Mouse (Mus musculus) C2C12 (cell line): ENCODE results near the gene Wdr17. TPM values are rescaled to one million over a fixed set of nuclear protein-coding genes. Genes with fewer than 3 reads are reported as not detected.

Experiments
- H3K27me3 ChIP-seq: one replicate; pipeline ENCODE4 v1.6.1; 2011; ENCODE audit not compliant: control insufficient read depth, insufficient read depth, insufficient read length
- H3K36me3 ChIP-seq: one replicate; pipeline ENCODE4 v1.6.1; 2011; ENCODE audit not compliant: control insufficient read depth, insufficient read depth
- H3K4me3 ChIP-seq: one replicate; pipeline ENCODE4 v1.5.1; 2011; ENCODE audit warnings: mild to moderate bottlenecking, control low read depth; ENCODE audit not compliant: poor library complexity, insufficient read depth, severe bottlenecking
- H3K79me2 ChIP-seq: one replicate; pipeline ENCODE4 v1.6.1; 2011; ENCODE audit not compliant: control insufficient read depth, insufficient read depth
- H3K79me3 ChIP-seq: one replicate; pipeline ENCODE4 v1.6.1; 2011; ENCODE audit warnings: low read depth, control low read depth
- H3ac ChIP-seq: one replicate; pipeline ENCODE3; 2011; ENCODE audit warnings: low read depth; ENCODE audit not compliant: control insufficient read depth, insufficient read length
- CEBPB ChIP-seq: IDR thresholded peaks from one replicate; pipeline ENCODE4 v1.6.1; 2011; ENCODE audit warnings: low read depth, mild to moderate bottlenecking, control low read depth, moderate library complexity
- CTCF ChIP-seq: IDR thresholded peaks from one replicate; pipeline ENCODE4 v1.5.1; 2011; ENCODE audit not compliant: control insufficient read depth, insufficient read depth, insufficient read length
- FOSL1 ChIP-seq: IDR thresholded peaks from one replicate; pipeline ENCODE4 v1.8.0; 2011; ENCODE audit warnings: mild to moderate bottlenecking, low read length; ENCODE audit not compliant: poor library complexity, insufficient read depth, severe bottlenecking
- MAX ChIP-seq: IDR thresholded peaks from one replicate; pipeline ENCODE4 v1.6.1; 2011; ENCODE audit warnings: mild to moderate bottlenecking, control low read depth
- MYOD1 ChIP-seq: IDR thresholded peaks from one replicate; pipeline ENCODE4 v1.6.1; 2011; ENCODE audit warnings: low read depth; ENCODE audit not compliant: control insufficient read depth, insufficient read length
- MYOG ChIP-seq: IDR thresholded peaks from one replicate; pipeline ENCODE4 v1.6.1; 2011; ENCODE audit not compliant: control insufficient read depth, insufficient read length; ENCODE audit errors: extremely low read depth
- USF1 ChIP-seq: IDR thresholded peaks from one replicate; pipeline ENCODE4 v1.6.1; 2011; ENCODE audit warnings: low read depth, mild to moderate bottlenecking, control low read depth, moderate library complexity
- polyA plus RNA-seq: library from polyadenylated mRNA; unstranded; fragments of >200 nt; fragmentation: generic; extraction: Trizol; gene quantifications from one replicate; pipeline ENCODE4 v1.2.1, GENCODE M21; 2012; ENCODE audit warnings: missing spikeins

The Wdr17 gene
- polyA plus RNA-seq, 1 experiment: not detected

GRCm38 (mm10) chr8:54780134-54780942, 106.6 kb downstream of the Wdr17 start:
- H3K4me3 ChIP-seq: no peak overlapping the region
- no peak overlapping the region for H3ac ChIP-seq
- H3K27me3 ChIP-seq: peaks cover 3% of the 10 kb centered on the region
- H3K79me2 ChIP-seq: no peaks in the 10 kb centered on the region
- no peaks in the 10 kb centered on the region for H3K36me3 ChIP-seq
- TF ChIP-seq MAX (no peak), MYOD1 (no peak), USF1 (no peak), CTCF (no peak), CEBPB (no peak), FOSL1 (no peak), MYOG (no peak)
- no peaks in the 10 kb centered on the region for H3K79me3 ChIP-seq

GRCm38 (mm10) chr8:54779317-54780133, 107.5 kb downstream of the Wdr17 start:
- Histone ChIP-seq H3K4me3 (no peak overlapping the region), H3K79me3 (no peaks in the 10 kb centered on the region), H3K36me3 (no peaks in the 10 kb centered on the region), H3ac (no peak overlapping the region), H3K79me2 (no peaks in the 10 kb centered on the region), H3K27me3 (peaks cover 3% of the 10 kb centered on the region)
- TF ChIP-seq MAX: no peak
- no peak for TF ChIP-seq CEBPB
- no peak for TF ChIP-seq CTCF
- no peak for TF ChIP-seq FOSL1
- TF ChIP-seq MYOD1: no peak

- Histone ChIP-seq H3K36me3 (no peaks in the 10 kb centered on the region), H3ac (no peak overlapping the region), H3K79me3 (no peaks in the 10 kb centered on the region), H3K27me3 (peaks cover 3% of the 10 kb centered on the region), H3K4me3 (no peak overlapping the region), H3K79me2 (no peaks in the 10 kb centered on the region)
- TF ChIP-seq FOSL1 (no peak), MAX (no peak), USF1 (no peak), MYOG (no peak), CTCF (no peak), CEBPB (no peak)
Observed at GRCm38 (mm10) chr8:54777012-54777411, 110.0 kb downstream of the Wdr17 start.

- no peak overlapping the region for H3K4me3 ChIP-seq
- H3K79me2 ChIP-seq: no peaks in the 10 kb centered on the region
- H3K36me3 ChIP-seq: no peaks in the 10 kb centered on the region
- no peak overlapping the region for H3ac ChIP-seq
- H3K79me3 ChIP-seq: no peaks in the 10 kb centered on the region
- TF ChIP-seq CTCF: no peak
- TF ChIP-seq MYOG: no peak
- TF ChIP-seq FOSL1: no peak
- no peak for TF ChIP-seq MAX
- TF ChIP-seq USF1: no peak
- TF ChIP-seq CEBPB: no peak
- TF ChIP-seq MYOD1: no peak
- peaks cover 3% of the 10 kb centered on the region for H3K27me3 ChIP-seq
Observed at GRCm38 (mm10) chr8:54776241-54776640, 110.7 kb downstream of the Wdr17 start.

- H3K4me3 ChIP-seq: no peak overlapping the region
- no peaks in the 10 kb centered on the region for H3K79me2 ChIP-seq
- no peaks in the 10 kb centered on the region for H3K79me3 ChIP-seq
- TF ChIP-seq USF1 (no peak), MYOD1 (no peak), MAX (no peak), FOSL1 (no peak), MYOG (no peak), CEBPB (no peak), CTCF (no peak)
- H3K27me3 ChIP-seq: no peaks in the 10 kb centered on the region
- H3ac ChIP-seq: no peak overlapping the region
- no peaks in the 10 kb centered on the region for H3K36me3 ChIP-seq
Observed at GRCm38 (mm10) chr8:54757646-54758045, 129.3 kb downstream of the Wdr17 start.
